Mouse (Mus musculus): ENCODE measurements around the gene Mmp25.

GRCm38 (mm10) chr17:23683226-23683625 is 38.1 kb upstream of the Mmp25 start:
- no peak for TF ChIP-seq POLR2A (IDR thresholded peaks at IDR 0.05; ENCODE audit: borderline replicate concordance, control insufficient read depth, low read depth, low read length)
- no peak for TF ChIP-seq CTCF (IDR thresholded peaks at IDR 0.05; ENCODE audit: control insufficient read depth, insufficient read depth, low read length)
